Mouse (Mus musculus) heart, adult 18-20 months (tissue): ENCODE results near the gene Elobl. TPM values are rescaled to one million over a fixed set of nuclear protein-coding genes. Genes with fewer than 3 reads are reported as not detected.
"Not testable (repeated sequence)": the region's sequence is repeated elsewhere in the genome, so short reads cannot be mapped to it uniquely, and the experiment has no call there.

Experiments used
- DNase-seq, 2 experiments: peaks; one replicate each; pipeline ENCODE4 v3.0.0; 2021 to 2022; ENCODE audit warnings: mixed read lengths in 1 of 2
- long read RNA-seq, 2 experiments: library from polyadenylated mRNA; stranded (forward); transcript quantifications; one replicate each; pipeline ENCODE4 v2.0.0; 2021
- total RNA-seq, 2 experiments: library from RNA; stranded (reverse); gene quantifications; 2 replicates each; pipeline ENCODE4 v1.2.3; 2021

Elobl gene
- total RNA-seq: not detected
- long read RNA-seq, experiment 1: 0 reads
- long read RNA-seq, experiment 2: 0 reads

GRCm38 (mm10) chr11:88966881-88967361, at the start of gene Elobl:
TSS of gene Elobl (minus strand) at chr11:88966931.
- no peak for DNase-seq

GRCm38 (mm10) chr11:89012241-89012640, 45.5 kb upstream of the Elobl start:
- DNase-seq: no peak

- no peak for DNase-seq
Observed at GRCm38 (mm10) chr11:89009496-89009895, 42.8 kb upstream of the Elobl start.

GRCm38 (mm10) chr11:89009066-89009465, 42.3 kb upstream of the Elobl start:
- DNase-seq: no peak

GRCm38 (mm10) chr11:89007582-89007981, 40.9 kb upstream of the Elobl start:
- DNase-seq: no peak

GRCm38 (mm10) chr11:89006404-89006803, 39.7 kb upstream of the Elobl start:
- no peak for DNase-seq

- DNase-seq: no peak
Observed at GRCm38 (mm10) chr11:89005473-89005872, 38.7 kb upstream of the Elobl start.

- peak in 1 of 2 experiments; percentile 36 for DNase-seq
Observed at GRCm38 (mm10) chr11:89003726-89004125, 37.0 kb upstream of the Elobl start.

GRCm38 (mm10) chr11:89003078-89003477, 36.3 kb upstream of the Elobl start:
- DNase-seq: peak; percentile 39 to 40

GRCm38 (mm10) chr11:89002621-89003020, 35.9 kb upstream of the Elobl start:
- peak in 1 of 2 experiments; percentile 44 for DNase-seq

- no peak for DNase-seq
Observed at GRCm38 (mm10) chr11:89002068-89002467, 35.3 kb upstream of the Elobl start.

GRCm38 (mm10) chr11:89001569-89001968, 34.8 kb upstream of the Elobl start:
- DNase-seq: peak in 1 of 2 experiments; percentile 36

- DNase-seq: peak; percentile 30 to 33
Observed at GRCm38 (mm10) chr11:89000527-89000819, 33.7 kb upstream of the Elobl start.

GRCm38 (mm10) chr11:88999723-89000526, 33.2 kb upstream of the Elobl start:
- DNase-seq: peak in 1 of 2 experiments; percentile 57

- DNase-seq: peak; percentile 97 to 98
Observed at GRCm38 (mm10) chr11:88998974-88999722, 32.4 kb upstream of the Elobl start, which contains the start of gene Trim25. TSS of gene Trim25 (plus strand) at chr11:88999376.

- no peak for DNase-seq
Observed at GRCm38 (mm10) chr11:88998406-88998805, 31.7 kb upstream of the Elobl start.

- DNase-seq: not testable (repeated sequence)
Observed at GRCm38 (mm10) chr11:88997343-88997742, 30.6 kb upstream of the Elobl start.

GRCm38 (mm10) chr11:88996427-88996826, 29.7 kb upstream of the Elobl start:
- DNase-seq: peak; percentile 65 to 84

GRCm38 (mm10) chr11:88995616-88996015, 28.9 kb upstream of the Elobl start:
- DNase-seq: no peak

- DNase-seq: no peak
Observed at GRCm38 (mm10) chr11:88994492-88994891, 27.8 kb upstream of the Elobl start.

GRCm38 (mm10) chr11:88993625-88994024, 26.9 kb upstream of the Elobl start:
- DNase-seq: peak; percentile 84 to 85

- no peak for DNase-seq
Observed at GRCm38 (mm10) chr11:88993186-88993585, 26.5 kb upstream of the Elobl start.

GRCm38 (mm10) chr11:88989530-88989929, 22.8 kb upstream of the Elobl start:
- DNase-seq: peak in 1 of 2 experiments; percentile 52
